Mouse (Mus musculus): ENCODE data around the gene Ptpn7.

DNA sequence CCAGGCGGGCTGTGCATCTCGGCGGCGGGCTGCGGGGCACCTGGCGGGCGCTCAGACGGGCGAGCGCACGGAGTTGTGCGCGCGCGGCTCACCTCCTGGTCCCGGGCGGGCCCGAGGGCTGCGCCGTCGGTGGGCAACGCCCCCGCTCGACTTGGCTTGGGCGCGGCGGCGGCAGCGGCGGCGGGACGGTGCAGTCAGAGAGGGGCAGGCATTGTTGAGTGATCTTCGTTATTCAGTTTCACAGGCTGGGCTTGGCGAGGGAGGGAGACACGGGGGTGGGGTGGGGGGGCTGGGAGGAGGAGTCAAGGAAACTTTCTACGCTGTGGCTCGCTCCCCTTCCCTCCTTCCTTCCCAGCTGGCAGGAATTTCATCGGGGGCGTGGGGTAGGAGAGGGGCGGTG is 27.4 kb upstream of the Ptpn7 start, which contains the start of gene Lgr6:
- no peak for TF ChIP-seq POLR2A (IDR thresholded peaks at IDR 0.05; ENCODE audit: borderline replicate concordance, control insufficient read depth, low read depth, low read length)
- TF ChIP-seq CTCF (IDR thresholded peaks at IDR 0.05; ENCODE audit: control insufficient read depth, insufficient read depth, low read length): no peak
